Mouse (Mus musculus) spleen, postnatal 36 days (tissue): Measurements from ENCODE around the gene Agrp.
A peak's percentile ranks its signal among the peaks of the same experiment; 100 is the strongest.

Experiments used
- DNase-seq, 2 experiments: peaks; one replicate each; pipeline ENCODE4 v3.0.0; 2022; ENCODE audit warnings: low spot score in 2 of 2, mixed read lengths in 1 of 2

The Agrp gene

GRCm38 (mm10) chr8:105636963-105637510, at the start of gene Agrp:
Gene Agrp, minus strand, starts transcription at chr8:105637393.
- DNase-seq = peak in 1 of 2 experiments; percentile 63

- peak; percentile 39 to 46 for DNase-seq
Measured at GRCm38 (mm10) chr8:105686551-105686950, 49.4 kb upstream of the Agrp start.

- peak; percentile 85 to 87 for DNase-seq
Measured at GRCm38 (mm10) chr8:105685796-105686308, 48.7 kb upstream of the Agrp start, which contains the start of gene Carmil2. Gene Carmil2, plus strand, starts transcription at chr8:105686274.

- no peak for DNase-seq
Measured at GRCm38 (mm10) chr8:105685325-105685724, 48.1 kb upstream of the Agrp start.

GRCm38 (mm10) chr8:105677891-105678290, 40.7 kb upstream of the Agrp start:
- DNase-seq = no peak

- DNase-seq = peak; percentile 27 to 42
Measured at GRCm38 (mm10) chr8:105661167-105661566, 24.0 kb upstream of the Agrp start.

GRCm38 (mm10) chr8:105657641-105658040, 20.4 kb upstream of the Agrp start:
- DNase-seq = no peak

- DNase-seq = no peak
Measured at GRCm38 (mm10) chr8:105648929-105649328, 11.7 kb upstream of the Agrp start.

GRCm38 (mm10) chr8:105645205-105645604, 8.0 kb upstream of the Agrp start:
- DNase-seq = no peak

- no peak for DNase-seq
Measured at GRCm38 (mm10) chr8:105640511-105640910, 3.3 kb upstream of the Agrp start.

GRCm38 (mm10) chr8:105639835-105640234, 2.6 kb upstream of the Agrp start:
- no peak for DNase-seq

GRCm38 (mm10) chr8:105638510-105638909, 1.3 kb upstream of the Agrp start:
- no peak for DNase-seq

GRCm38 (mm10) chr8:105637601-105638041, 428 bp upstream of the Agrp start:
- no peak for DNase-seq

GRCm38 (mm10) chr8:105636018-105636962, 903 bp downstream of the Agrp start, which contains the start of gene Ctcf:
Gene Ctcf, plus strand, starts transcription at chr8:105636568.
- DNase-seq = peak; percentile 91 to 93

- no peak for DNase-seq
Measured at GRCm38 (mm10) chr8:105635481-105635880, 1.7 kb downstream of the Agrp start.

- no peak for DNase-seq
Measured at GRCm38 (mm10) chr8:105634771-105635458, 2.3 kb downstream of the Agrp start.

GRCm38 (mm10) chr8:105629337-105629736, 7.9 kb downstream of the Agrp start:
- DNase-seq = no peak

GRCm38 (mm10) chr8:105626086-105626485, 11.1 kb downstream of the Agrp start:
- DNase-seq = no peak

- DNase-seq = no peak
Measured at GRCm38 (mm10) chr8:105624831-105625230, 12.4 kb downstream of the Agrp start.

- peak in 1 of 2 experiments; percentile 44 for DNase-seq
Measured at GRCm38 (mm10) chr8:105624401-105624800, 12.8 kb downstream of the Agrp start.

GRCm38 (mm10) chr8:105623679-105624245, 13.4 kb downstream of the Agrp start:
- no peak for DNase-seq
